Mouse (Mus musculus): ENCODE results near the gene Erich4. TPM values are rescaled to one million over a fixed set of nuclear protein-coding genes. Genes with fewer than 3 reads are reported as not detected.

Erich4 gene
- polyA plus RNA-seq (2015; fragmentation: Nextera tagmentation; extraction: Ambion mirVana) = not detected in 2 replicates

DNA sequence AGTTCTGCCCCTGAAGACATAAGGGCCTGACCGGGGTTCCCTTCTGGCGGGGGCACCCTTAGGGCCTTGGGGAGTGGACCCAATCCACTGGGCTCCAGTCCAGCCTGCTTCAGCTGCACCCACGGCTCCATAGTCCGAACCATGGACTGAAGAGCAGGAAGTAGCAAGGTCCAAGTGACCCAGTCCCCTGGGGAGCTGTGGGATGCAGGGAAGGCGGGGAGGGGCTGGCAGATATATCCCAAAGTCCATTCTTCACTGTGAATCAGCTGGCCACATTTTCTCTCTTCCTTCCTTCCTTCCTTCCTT is at the start of gene Erich4:
Erich4 (minus strand) TSS at position 187 of the 306 bp plus-strand sequence.

DNA sequence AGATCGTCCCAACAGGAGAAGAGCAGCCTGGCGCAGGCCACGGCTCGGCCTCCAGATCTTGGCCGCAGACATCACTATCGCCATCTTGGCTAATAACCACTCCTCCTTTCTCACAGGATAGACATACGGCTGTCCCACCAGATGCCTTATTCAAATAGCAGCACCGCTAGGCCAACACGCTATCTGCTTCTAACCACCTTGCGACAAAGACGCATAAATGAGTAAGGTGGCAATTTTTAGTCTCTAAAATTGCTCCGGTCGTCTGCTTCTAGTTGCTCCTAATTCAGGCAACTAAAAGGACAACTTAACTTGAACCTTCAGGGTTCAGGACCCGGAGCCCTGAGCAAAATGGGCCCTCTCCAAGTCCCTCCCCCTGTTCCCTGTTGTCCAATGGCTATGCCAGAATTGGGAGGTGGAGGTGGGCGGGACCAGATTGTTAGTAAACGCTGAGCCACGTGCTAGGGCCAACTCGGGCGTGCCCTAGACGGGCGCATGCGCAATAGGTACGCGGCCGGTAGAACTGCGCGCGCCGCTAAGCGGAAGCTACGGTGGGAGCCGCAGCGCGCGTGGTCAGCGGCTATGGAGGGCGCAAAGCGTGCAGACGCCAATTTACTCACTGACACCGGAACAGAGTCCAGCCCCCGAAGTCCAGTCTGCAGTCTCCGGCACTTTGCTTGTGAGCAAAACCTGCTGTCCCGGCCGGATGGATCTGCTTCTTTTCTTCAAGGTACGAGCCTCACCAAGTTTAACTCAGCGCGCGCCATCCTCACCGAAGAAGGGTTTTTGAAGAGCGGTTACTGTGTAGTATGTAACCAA is 43.2 kb upstream of the Erich4 start, which contains the start of the genes Bckdha and Exosc5:
Bckdha (minus strand) TSS at position 325 of the 816 bp plus-strand sequence.
Exosc5 (plus strand) TSS at position 508 of the 816 bp plus-strand sequence.

DNA sequence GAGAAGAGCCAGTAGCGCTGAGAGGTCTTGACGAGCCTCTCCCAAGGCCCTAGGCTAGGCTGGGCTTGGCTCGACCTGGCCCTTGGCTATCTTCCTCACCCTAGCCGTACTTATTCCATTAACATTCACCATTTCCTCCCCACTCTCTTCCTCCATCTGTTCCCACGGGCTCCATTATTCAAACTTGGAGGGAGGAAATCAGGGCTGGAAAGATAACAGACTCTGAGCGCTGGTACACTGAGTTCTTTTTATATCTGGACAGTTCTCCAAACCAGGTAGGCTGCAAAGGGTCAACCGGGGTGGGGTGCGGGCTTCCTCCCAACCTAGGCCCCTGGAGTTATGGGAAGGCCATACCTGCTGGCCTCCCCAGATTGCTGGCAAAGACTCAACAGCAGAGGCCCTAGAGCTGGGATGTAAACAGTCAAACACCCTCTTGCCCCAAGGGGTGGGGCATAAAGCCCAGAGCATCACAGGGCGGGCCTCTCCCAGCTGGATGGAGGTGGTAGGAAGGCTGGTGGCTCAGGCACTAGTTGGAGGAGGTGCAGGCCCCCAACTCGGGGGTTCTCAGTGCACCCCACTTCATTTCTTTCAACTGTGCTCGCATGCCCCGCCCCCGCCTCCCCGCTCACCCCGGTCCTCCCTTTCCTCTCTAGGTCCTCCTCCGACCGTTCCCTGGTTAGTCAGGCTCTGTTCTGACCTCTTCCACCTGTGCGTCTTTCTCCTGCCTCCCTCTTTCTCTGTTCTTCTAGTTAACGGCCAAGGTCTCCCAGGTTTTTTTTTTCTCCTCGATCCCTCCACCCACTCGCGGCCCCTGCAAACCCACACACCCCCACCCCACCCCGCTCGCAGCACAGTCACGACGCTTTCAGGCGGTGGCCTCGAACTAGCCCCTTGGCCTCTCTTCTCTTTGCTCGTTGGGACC is 11.1 kb upstream of the Erich4 start, which contains the start of gene B3gnt8:
B3gnt8 (plus strand) TSS at position 146 of the 922 bp plus-strand sequence.

DNA sequence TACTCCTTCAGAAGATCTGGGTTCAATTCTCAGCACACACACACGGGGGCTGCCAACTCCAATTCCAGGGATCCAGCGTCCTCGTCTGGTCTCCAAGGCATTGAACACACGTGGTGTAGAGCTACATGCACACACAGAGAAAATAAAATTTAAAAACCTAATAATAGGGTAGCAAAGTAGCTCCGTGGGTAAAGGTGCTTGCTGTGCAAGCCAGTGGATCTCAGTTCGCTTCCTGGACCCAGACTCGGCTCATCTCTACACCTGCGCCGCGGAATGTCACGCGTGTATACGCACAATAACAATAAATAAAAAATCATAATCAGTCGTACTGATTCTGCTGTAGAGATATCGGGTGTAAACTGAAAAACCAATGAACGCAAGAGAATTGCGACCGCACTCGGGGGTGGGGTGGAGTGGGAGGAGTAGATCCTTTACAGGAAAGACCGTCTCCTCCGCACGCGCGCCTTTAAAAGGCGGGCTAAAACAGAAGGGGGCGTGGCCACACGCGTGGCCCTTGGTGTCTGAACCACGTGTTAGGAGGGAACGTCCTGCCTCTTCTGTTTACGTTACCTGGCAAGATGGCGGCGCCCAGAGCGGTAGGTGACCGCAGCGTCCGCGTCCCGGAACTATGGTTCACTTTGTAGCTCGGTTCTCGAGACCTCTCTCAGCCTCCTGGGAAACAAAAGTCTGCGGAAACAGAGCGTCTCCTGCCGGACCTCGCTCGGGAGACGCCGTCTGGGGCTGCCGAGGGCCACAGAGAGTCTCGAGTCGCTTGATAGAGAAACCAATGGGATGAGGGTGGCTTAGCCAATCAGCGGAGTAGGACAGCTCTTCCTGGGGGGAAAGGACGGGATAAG is 3.4 kb upstream of the Erich4 start, which contains the start of gene Dmac2:
Dmac2 (plus strand) TSS at position 550 of the 857 bp plus-strand sequence.

Other genes with a start within 250 kb of the Erich4 start
- gene Cnfn, start 246.2 kb downstream of the Erich4 start, polyA plus RNA-seq (2015; fragmentation: Nextera tagmentation; extraction: Ambion mirVana) = not detected in 2 replicates
- 9.0 and 9.5 TPM in 2 replicates for gene Lipe, start 217.2 kb downstream of the Erich4 start, polyA plus RNA-seq (2015; fragmentation: Nextera tagmentation; extraction: Ambion mirVana)
- 0.77 and 1.7 TPM in 2 replicates for gene Cxcl17, start 203.0 kb downstream of the Erich4 start, polyA plus RNA-seq (2015; fragmentation: Nextera tagmentation; extraction: Ambion mirVana)
- 1.4 and 1.5 TPM in 2 replicates for gene Ceacam1, start 138.3 kb downstream of the Erich4 start, polyA plus RNA-seq (2015; fragmentation: Nextera tagmentation; extraction: Ambion mirVana)
- 0.15 TPM in 1 of 2 replicates, not detected in the other for gene Ceacam2, start 76.0 kb downstream of the Erich4 start, polyA plus RNA-seq (2015; fragmentation: Nextera tagmentation; extraction: Ambion mirVana)
- 50.1 and 51.9 TPM in 2 replicates for gene Dmac2, start 3.5 kb upstream of the Erich4 start, polyA plus RNA-seq (2015; fragmentation: Nextera tagmentation; extraction: Ambion mirVana)
- 1.3 and 1.7 TPM in 2 replicates for gene B3gnt8, start 10.8 kb upstream of the Erich4 start, polyA plus RNA-seq (2015; fragmentation: Nextera tagmentation; extraction: Ambion mirVana)
- 51.5 and 51.7 TPM in 2 replicates for gene Bckdha, start 43.1 kb upstream of the Erich4 start, polyA plus RNA-seq (2015; fragmentation: Nextera tagmentation; extraction: Ambion mirVana)
- gene Exosc5, start 43.3 kb upstream of the Erich4 start, polyA plus RNA-seq (2015; fragmentation: Nextera tagmentation; extraction: Ambion mirVana) = 33.1 and 37.9 TPM in 2 replicates
- 240 and 246 TPM in 2 replicates for gene Tmem91, start 59.3 kb upstream of the Erich4 start, polyA plus RNA-seq (2015; fragmentation: Nextera tagmentation; extraction: Ambion mirVana)
- gene B9d2, start 64.9 kb upstream of the Erich4 start, polyA plus RNA-seq (2015; fragmentation: Nextera tagmentation; extraction: Ambion mirVana) = 48.2 and 49.2 TPM in 2 replicates
- 1.2 TPM in 2 replicates for gene Tgfb1, start 71.1 kb upstream of the Erich4 start, polyA plus RNA-seq (2015; fragmentation: Nextera tagmentation; extraction: Ambion mirVana)
- 22.2 and 25.1 TPM in 2 replicates for gene Ccdc97, start 103.2 kb upstream of the Erich4 start, polyA plus RNA-seq (2015; fragmentation: Nextera tagmentation; extraction: Ambion mirVana)
- 39.3 TPM in 2 replicates for gene Hnrnpul1, start 138.9 kb upstream of the Erich4 start, polyA plus RNA-seq (2015; fragmentation: Nextera tagmentation; extraction: Ambion mirVana)
- 37.7 and 38.3 TPM in 2 replicates for gene Axl, start 172.8 kb upstream of the Erich4 start, polyA plus RNA-seq (2015; fragmentation: Nextera tagmentation; extraction: Ambion mirVana)
- 2.8 and 3.1 TPM in 2 replicates for gene Cyp2s1, start 201.0 kb upstream of the Erich4 start, polyA plus RNA-seq (2015; fragmentation: Nextera tagmentation; extraction: Ambion mirVana)